Mouse (Mus musculus): Measurements from ENCODE around the gene Maml1. TPM values are rescaled to one million over a fixed set of nuclear protein-coding genes. Genes with fewer than 3 reads are reported as not detected.
A peak's percentile ranks its signal among the peaks of the same experiment; 100 is the strongest.

Gene Maml1
- polyA plus RNA-seq, 1 experiment = 16.3 TPM

DNA sequence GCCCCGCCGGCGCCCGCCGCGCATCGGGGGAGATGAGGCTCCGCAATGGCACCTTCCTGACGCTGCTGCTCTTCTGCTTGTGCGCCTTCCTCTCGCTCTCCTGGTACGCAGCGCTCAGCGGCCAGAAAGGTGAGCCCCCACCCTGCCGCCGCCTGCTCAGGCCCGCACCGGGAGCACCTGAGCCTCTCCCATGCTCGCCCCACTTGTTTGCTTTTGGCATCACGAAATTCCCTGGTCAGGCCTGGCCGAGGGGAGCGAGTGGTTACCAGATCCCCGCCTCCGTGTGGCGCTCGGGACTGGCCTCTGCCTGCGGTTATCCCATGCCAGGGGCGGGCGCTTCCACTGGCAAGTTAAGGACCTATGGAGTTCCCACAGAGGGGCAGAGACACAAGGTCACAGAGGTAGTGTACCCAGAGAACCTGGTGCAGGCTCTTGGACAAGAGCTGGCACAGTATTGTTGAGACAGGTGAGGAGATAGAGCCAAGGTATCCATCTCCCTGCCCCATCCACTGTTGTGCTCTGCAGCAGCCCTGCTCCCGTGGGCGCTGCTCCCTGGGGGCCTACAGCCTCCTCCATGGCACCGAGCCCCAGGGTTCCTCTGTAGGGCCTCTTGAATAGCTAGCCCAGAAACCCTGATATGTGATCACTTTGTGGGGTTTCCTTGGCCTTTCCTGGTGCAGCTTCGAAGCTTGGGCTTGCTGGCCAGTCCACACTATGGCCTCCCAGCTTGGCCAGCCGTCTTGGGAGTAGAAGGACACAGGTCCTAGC is 66.3 kb downstream of the Maml1 start:
- no peak for TF ChIP-seq CTCF (IDR thresholded peaks at IDR 0.05; ENCODE audit: low read depth, low read length)
- no peak for TF ChIP-seq POLR2A (IDR thresholded peaks at IDR 0.05; ENCODE audit: borderline replicate concordance, low read depth, low read length)
- Histone ChIP-seq H3K4me1 (ENCODE audit: control insufficient read depth, insufficient read depth, low read length) (peaks cover 45% of the 10 kb centered on the region), H3K27ac (ENCODE audit: insufficient read depth, low read depth, low read length) (peak overlapping the region; percentile 68), H3K4me3 (ENCODE audit: insufficient read depth, low read length) (peak overlapping the region; percentile 97)

DNA sequence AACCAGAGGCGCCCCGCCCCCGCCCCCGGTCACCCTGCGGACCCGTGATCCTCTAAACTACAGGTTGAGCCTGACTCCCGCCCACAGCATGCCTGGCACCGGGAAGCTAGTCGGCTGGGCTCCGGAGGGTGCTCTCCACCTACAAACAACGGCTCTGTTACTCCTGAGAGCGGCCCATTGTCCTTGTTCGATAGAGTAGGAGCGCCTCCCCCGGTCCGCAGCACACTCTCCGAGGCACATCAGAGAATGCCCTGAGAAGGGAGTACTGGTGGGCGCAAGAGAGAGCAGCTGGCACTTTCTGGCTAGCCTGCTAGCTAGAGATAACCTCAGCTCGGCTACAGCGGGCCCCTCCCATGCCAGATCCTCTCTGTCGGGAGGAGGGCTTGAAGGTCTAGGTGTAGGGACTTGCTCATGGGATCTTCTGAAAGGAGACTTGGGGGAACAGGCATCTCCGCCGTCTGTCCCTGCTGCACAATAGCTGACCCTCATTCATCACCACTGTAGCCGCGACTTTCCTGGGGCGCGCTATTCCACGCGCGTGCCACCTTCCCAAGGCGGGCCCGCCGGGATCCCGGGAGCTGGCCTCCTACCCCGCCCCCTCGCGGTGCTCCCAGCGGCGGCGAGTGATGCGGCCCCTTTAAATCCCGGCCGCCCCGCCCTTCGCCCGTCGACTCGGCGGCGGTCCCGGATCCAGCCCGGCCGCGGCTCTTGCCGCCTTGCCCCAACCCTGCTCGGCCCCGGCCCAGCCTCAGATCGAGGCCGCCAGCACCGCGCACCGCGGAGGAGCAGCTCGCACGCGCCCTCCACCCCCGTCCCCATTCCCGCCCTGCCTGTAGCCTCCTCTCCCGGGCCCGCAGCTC is 67.2 kb downstream of the Maml1 start:
- H3K4me3 ChIP-seq (ENCODE audit: insufficient read depth, low read length) = peak overlapping the region; percentile 97
- peaks cover 46% of the 10 kb centered on the region for H3K4me1 ChIP-seq (ENCODE audit: control insufficient read depth, insufficient read depth, low read length)
- peak overlapping the region; percentile 87 for H3K27ac ChIP-seq (ENCODE audit: insufficient read depth, low read depth, low read length)
- TF ChIP-seq POLR2A (IDR thresholded peaks at IDR 0.05; ENCODE audit: borderline replicate concordance, low read depth, low read length) (no peak), CTCF (IDR thresholded peaks at IDR 0.05; ENCODE audit: low read depth, low read length) (no peak)

DNA sequence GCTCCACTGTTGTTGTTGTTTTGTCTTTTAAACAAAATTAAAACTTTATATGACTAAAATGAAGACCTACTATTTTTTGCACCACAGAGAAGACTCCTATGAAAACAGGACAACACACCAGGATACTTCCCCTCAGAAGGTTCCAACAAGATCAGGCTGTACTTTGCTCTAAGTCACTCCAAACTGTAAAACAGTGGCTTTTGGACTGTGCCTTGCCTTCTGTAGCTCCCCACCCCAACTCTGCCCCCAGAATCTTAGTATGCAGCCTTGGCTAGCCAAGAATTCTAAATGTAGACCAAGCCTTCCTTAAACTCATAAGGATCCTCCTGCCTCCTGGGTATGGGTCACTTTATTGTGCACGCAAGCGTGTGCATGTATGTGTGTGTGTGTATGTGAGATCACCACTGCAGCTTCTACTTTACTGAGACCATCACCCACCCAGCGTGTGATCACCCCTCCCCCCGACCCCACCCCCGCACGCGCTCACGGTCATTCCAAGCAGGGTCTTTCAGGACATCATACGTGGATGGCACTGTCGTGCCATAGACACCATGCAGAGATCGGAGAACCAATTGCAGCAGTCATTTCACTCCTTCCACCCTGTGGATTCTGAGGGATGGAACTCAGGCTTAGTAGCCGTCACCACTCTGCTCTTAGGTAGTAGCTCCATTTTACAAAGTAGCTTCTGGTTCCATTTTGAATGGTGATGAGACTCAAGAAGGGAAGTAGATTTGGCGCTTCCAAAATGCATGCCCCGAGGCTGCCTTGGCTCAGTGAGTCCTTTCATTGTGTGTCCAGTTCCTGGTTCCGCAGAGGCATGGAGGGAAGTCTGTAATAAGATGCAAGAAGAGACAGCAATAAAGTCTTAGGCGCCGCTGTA is 68.1 kb downstream of the Maml1 start:
- Histone ChIP-seq H3K4me3 (ENCODE audit: insufficient read depth, low read length) (peak overlapping the region; percentile 97), H3K27ac (ENCODE audit: insufficient read depth, low read depth, low read length) (peak overlapping the region; percentile 87), H3K4me1 (ENCODE audit: control insufficient read depth, insufficient read depth, low read length) (peaks cover 44% of the 10 kb centered on the region)
- TF ChIP-seq POLR2A (IDR thresholded peaks at IDR 0.05; ENCODE audit: borderline replicate concordance, low read depth, low read length) (no peak), CTCF (IDR thresholded peaks at IDR 0.05; ENCODE audit: low read depth, low read length) (no peak)

DNA sequence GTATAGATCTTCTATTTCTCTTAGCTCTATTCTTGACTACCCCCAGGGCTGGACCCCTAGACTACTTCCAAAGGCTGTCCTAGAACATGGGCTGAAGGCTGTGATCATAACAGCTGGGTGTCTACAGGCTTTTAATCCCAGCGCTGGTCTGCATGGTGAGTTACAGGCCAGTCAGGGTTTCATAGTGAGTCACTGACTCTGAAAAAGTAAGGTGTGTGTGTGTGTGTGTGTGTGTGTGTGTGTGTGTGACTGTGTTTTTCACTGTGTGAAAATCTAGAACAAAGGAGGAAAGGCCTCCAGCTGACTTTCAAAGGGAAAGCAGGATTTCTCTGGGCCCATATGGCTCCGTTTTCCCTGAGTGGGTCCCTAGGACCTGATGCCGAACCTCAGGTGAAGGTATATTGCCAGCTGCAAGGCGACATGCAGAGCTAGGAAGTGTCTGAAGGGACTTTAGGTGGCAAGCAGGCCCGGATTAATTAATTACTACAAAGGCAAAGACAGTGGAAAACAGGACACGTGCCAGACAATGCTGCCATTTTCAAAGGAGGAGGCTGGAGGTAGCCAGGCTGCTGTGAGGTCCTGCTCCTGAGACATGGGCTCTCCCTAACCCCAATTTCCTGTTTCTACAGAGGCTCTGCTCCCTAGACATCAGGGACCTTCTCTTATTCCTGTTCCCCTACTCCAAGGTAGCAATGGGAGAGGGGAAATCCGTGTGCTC is 69.4 kb downstream of the Maml1 start:
- TF ChIP-seq POLR2A (IDR thresholded peaks at IDR 0.05; ENCODE audit: borderline replicate concordance, low read depth, low read length) (no peak), CTCF (IDR thresholded peaks at IDR 0.05; ENCODE audit: low read depth, low read length) (no peak)
- H3K27ac ChIP-seq (ENCODE audit: insufficient read depth, low read depth, low read length) = peak overlapping the region; percentile 87; the same call in 1 of the 2 replicates
- peak overlapping the region; percentile 97 for H3K4me3 ChIP-seq (ENCODE audit: insufficient read depth, low read length)
- peaks cover 44% of the 10 kb centered on the region for H3K4me1 ChIP-seq (ENCODE audit: control insufficient read depth, insufficient read depth, low read length)

DNA sequence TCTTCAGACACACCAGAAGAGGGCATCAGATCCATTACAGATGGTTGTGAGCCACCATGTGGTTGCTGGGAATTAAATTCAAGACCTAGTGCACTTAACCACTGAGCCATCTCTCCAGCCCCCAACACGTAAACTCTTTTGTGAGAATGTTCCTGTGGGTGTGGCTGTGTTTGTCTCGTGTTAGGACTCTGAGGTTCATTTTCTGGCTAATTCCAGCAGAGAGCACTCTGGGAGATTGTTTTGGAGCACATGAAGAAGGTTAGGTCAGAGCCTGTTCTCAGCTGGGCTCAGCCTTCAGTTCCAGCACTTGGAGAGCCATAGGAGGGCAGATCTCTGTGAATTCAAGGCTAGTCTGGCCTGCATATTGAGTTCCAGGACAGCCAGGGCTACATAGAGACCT is 72.3 kb downstream of the Maml1 start:
- Histone ChIP-seq H3K27ac (ENCODE audit: insufficient read depth, low read depth, low read length) (no peak overlapping the region), H3K4me3 (ENCODE audit: insufficient read depth, low read length) (no peak overlapping the region), H3K4me1 (ENCODE audit: control insufficient read depth, insufficient read depth, low read length) (peaks cover 53% of the 10 kb centered on the region)
- no peak for TF ChIP-seq POLR2A (IDR thresholded peaks at IDR 0.05; ENCODE audit: borderline replicate concordance, low read depth, low read length)
- TF ChIP-seq CTCF (IDR thresholded peaks at IDR 0.05; ENCODE audit: low read depth, low read length) = no peak

DNA sequence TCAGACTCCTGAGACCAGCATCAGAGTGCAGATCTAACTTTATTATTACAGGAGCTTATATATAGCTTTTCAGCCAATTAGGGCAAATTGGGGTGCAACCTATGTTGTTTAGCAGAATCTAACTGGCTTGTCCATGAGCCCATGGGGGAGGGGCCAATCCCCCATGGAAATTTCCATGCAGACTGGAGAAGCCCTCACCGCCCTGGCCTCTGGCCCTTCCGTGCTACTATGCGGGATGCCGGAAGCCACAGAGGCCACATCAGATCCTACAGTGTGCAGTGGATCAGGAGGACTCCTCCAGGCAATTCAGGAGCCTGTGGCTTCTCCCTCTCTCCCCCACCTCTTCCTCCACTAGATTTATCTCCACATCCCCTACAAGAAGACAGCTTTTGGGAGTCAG is 74.3 kb downstream of the Maml1 start:
- H3K4me1 ChIP-seq (ENCODE audit: control insufficient read depth, insufficient read depth, low read length) = peaks cover 63% of the 10 kb centered on the region
- H3K4me3 ChIP-seq (ENCODE audit: insufficient read depth, low read length) = no peak overlapping the region
- TF ChIP-seq POLR2A (IDR thresholded peaks at IDR 0.05; ENCODE audit: borderline replicate concordance, low read depth, low read length) = no peak
- TF ChIP-seq CTCF (IDR thresholded peaks at IDR 0.05; ENCODE audit: low read depth, low read length) = no peak
- peak overlapping the region; percentile 52 for H3K27ac ChIP-seq (ENCODE audit: insufficient read depth, low read depth, low read length)

DNA sequence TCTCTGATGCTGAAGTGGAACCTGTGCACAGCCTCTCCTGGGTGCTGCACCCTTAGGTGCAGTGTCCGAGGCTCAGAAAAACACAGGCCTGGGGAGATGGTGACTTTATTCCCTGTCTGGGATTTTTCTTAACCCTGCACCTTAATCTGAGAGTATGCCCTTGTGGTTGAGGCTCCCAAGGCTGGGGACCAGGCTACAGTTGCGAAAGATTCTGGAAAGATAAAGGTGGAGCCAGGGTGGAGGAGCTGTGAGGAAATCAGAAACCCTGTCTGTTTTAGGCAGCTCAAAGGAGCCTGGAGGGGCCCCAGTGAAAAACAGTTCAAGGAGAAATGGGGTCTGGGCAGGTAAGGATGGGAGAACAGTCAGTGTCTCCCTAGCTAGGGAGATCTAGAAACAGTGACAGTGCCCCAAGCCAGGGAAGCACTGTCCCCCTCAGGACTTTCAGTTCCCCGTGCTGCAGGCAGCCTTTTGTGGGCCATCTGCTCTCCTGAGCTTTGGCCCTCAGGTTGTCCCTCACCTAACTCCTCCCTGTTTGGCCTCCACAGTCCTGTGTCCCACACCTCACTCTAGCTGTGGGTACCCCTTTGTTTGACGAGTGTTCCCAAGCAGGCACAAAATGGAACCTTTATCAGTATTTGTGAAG is 75.3 kb downstream of the Maml1 start:
- TF ChIP-seq POLR2A (IDR thresholded peaks at IDR 0.05; ENCODE audit: borderline replicate concordance, low read depth, low read length) (no peak), CTCF (IDR thresholded peaks at IDR 0.05; ENCODE audit: low read depth, low read length) (no peak)
- Histone ChIP-seq H3K27ac (ENCODE audit: insufficient read depth, low read depth, low read length) (peak overlapping the region; percentile 52), H3K4me1 (ENCODE audit: control insufficient read depth, insufficient read depth, low read length) (peaks cover 64% of the 10 kb centered on the region), H3K4me3 (ENCODE audit: insufficient read depth, low read length) (no peak overlapping the region)

DNA sequence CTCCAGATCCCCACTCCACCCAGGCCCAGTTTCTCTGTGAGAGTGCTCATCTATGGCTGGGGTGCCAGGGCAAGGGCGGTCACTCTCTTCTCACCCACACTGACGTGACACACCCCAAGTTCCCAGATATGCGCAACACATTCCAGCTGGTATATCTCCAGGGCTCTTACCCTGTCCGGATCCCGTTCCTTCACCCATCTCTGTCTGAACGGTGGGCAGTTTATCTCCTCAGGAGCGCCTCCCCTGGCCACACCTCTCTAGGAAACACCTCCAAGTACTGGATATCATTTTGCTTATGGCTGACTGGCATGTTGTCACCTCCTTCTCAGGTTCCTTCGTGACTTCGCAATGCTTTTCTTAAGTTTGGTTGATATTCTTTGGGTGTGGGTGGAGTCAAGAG is 76.5 kb downstream of the Maml1 start:
- H3K4me3 ChIP-seq (ENCODE audit: insufficient read depth, low read length) = no peak overlapping the region
- peaks cover 64% of the 10 kb centered on the region for H3K4me1 ChIP-seq (ENCODE audit: control insufficient read depth, insufficient read depth, low read length)
- no peak overlapping the region for H3K27ac ChIP-seq (ENCODE audit: insufficient read depth, low read depth, low read length)
- TF ChIP-seq POLR2A (IDR thresholded peaks at IDR 0.05; ENCODE audit: borderline replicate concordance, low read depth, low read length) (no peak), CTCF (IDR thresholded peaks at IDR 0.05; ENCODE audit: low read depth, low read length) (no peak)
